Mouse (Mus musculus): Measurements from ENCODE around the gene Hrct1. TPM values are rescaled to one million over a fixed set of nuclear protein-coding genes. Genes with fewer than 3 reads are reported as not detected.

Gene Hrct1
- polyA plus RNA-seq, 1 experiment from 2014 or later: 1.6 TPM

DNA sequence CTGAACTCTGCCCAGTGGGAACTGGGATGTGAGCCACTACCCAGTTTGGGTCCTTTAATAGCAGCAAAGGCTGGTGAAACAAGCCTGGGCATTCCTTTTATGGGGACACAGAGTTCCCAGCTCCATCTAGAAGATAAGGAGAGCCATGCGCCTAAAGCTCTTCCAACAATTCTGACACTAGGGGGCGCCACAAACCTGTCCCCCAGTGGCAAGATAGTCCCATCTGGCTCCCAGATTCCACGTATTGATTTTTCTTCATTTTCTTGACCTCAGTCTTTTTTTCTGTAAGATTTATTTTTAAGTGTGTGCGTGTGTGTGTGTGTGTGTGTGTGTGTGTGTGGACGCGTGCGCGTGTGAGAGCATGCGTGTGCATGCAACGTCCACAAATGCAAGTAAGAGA, 33.5 kb downstream of the Hrct1 start:
- H3K27ac ChIP-seq (ENCODE audit: low read length): no peak overlapping the region
- no peak for ATAC-seq (ENCODE audit: insufficient read depth, low FRiP score)
- H3K4me2 ChIP-seq (ENCODE audit: low read depth, low read length): no peak overlapping the region
- H3K4me1 ChIP-seq (ENCODE audit: control insufficient read depth, insufficient read depth, low read length): no peaks in the 10 kb centered on the region
- H3K4me3 ChIP-seq (replicated peaks; ENCODE audit: low read length): no peak overlapping the region
- 69% methylated on average over 10 of the region's 10 CpGs for WGBS
- no peaks in the 10 kb centered on the region; the same call in 1 of the 2 replicates for H3K9me3 ChIP-seq (replicated peaks; ENCODE audit: control insufficient read depth, low read length)
- no peak overlapping the region for H3K9ac ChIP-seq (ENCODE audit: low read length)
- no peaks in the 10 kb centered on the region for H3K27me3 ChIP-seq (ENCODE audit: control insufficient read depth, insufficient read depth, low read length)
- H3K36me3 ChIP-seq (ENCODE audit: control insufficient read depth, insufficient read depth, low read length): no peaks in the 10 kb centered on the region

DNA sequence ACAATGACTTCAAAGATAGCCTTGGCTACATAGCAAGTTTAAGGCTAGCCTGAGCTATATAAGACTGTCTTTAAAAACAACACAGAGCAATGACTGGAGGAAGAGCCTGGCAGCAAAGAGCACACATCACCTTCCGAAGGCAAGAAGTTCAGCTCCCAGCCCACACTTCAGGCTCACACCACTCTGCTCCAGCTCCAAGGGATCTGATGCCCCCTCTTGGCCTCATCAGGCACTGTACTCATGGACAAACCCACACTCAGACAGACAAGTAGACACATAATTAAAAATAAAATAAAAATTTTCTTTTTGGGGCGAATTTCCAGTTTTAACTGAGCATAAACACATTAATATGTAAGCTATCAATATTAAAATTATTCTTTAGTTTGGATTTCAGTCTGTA, 34.3 kb downstream of the Hrct1 start:
- ATAC-seq (ENCODE audit: insufficient read depth, low FRiP score): no peak
- no peak overlapping the region for H3K27ac ChIP-seq (ENCODE audit: low read length)
- H3K9ac ChIP-seq (ENCODE audit: low read length): no peak overlapping the region
- no peaks in the 10 kb centered on the region for H3K4me1 ChIP-seq (ENCODE audit: control insufficient read depth, insufficient read depth, low read length)
- H3K9me3 ChIP-seq (replicated peaks; ENCODE audit: control insufficient read depth, low read length): no peaks in the 10 kb centered on the region; the same call in 1 of the 2 replicates
- no peak overlapping the region for H3K4me3 ChIP-seq (replicated peaks; ENCODE audit: low read length)
- no peaks in the 10 kb centered on the region for H3K27me3 ChIP-seq (ENCODE audit: control insufficient read depth, insufficient read depth, low read length)
- no peaks in the 10 kb centered on the region for H3K36me3 ChIP-seq (ENCODE audit: control insufficient read depth, insufficient read depth, low read length)
- no peak overlapping the region for H3K4me2 ChIP-seq (ENCODE audit: low read depth, low read length)
- WGBS: 77% methylated on average over 2 of the region's 2 CpGs

DNA sequence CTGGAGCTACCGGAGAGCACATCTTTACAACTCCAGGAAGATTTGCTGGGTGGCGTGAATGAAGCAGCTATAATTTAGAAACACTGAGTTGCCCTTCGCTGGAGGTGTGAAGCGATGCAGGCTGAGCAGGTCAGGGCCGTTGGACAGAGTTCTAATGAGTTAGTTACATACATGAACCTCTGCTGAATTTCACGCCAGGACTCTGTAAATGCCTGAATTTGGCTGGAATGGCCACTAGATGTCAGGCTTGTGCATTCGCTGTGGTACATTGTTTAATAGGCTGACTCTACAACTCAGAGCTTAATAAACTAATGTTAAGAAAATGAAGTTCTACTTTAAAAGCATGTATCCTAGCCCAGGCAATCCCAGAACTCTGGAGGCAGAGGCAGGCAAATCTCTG, 36.4 kb downstream of the Hrct1 start:
- H3K27ac ChIP-seq (ENCODE audit: low read length): no peak overlapping the region
- H3K27me3 ChIP-seq (ENCODE audit: control insufficient read depth, insufficient read depth, low read length): no peaks in the 10 kb centered on the region
- 20% methylated on average over 7 of the region's 7 CpGs for WGBS
- H3K36me3 ChIP-seq (ENCODE audit: control insufficient read depth, insufficient read depth, low read length): no peaks in the 10 kb centered on the region
- no peak overlapping the region for H3K4me2 ChIP-seq (ENCODE audit: low read depth, low read length)
- 0 out of 2 replicates have a peak, but pooled peaks have one; percentile 56 for ATAC-seq (ENCODE audit: insufficient read depth, low FRiP score)
- no peaks in the 10 kb centered on the region; the same call in 1 of the 2 replicates for H3K9me3 ChIP-seq (replicated peaks; ENCODE audit: control insufficient read depth, low read length)
- H3K4me1 ChIP-seq (ENCODE audit: control insufficient read depth, insufficient read depth, low read length): no peaks in the 10 kb centered on the region
- no peak overlapping the region for H3K4me3 ChIP-seq (replicated peaks; ENCODE audit: low read length)
- H3K9ac ChIP-seq (ENCODE audit: low read length): 0 out of 2 replicates have a peak overlapping the region, but pooled peaks have one; percentile 1

DNA sequence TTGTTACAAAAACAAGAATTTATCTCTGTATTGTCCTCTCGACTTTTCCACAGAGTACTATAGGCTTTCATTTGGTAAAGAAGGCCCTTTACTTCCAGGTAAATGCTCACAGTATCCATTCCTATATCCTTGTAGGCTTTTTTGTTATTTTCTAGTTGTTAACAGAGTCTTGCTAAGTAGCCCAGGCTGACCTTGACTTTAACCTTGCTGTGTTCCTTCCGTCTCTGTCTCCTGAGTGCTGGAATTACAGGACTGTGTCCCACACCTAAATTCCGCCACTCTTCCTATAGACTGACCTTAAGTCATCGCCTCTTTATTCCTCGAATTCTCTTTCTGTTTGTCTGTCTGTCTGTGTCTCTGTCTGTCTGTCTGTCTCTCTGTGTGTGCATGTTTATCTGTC, 41.4 kb downstream of the Hrct1 start:
- H3K36me3 ChIP-seq (ENCODE audit: control insufficient read depth, insufficient read depth, low read length): no peaks in the 10 kb centered on the region
- H3K4me2 ChIP-seq (ENCODE audit: low read depth, low read length): no peak overlapping the region
- ATAC-seq (ENCODE audit: insufficient read depth, low FRiP score): no peak
- H3K9ac ChIP-seq (ENCODE audit: low read length): no peak overlapping the region
- 74% methylated on average over 5 of the region's 5 CpGs for WGBS
- H3K27me3 ChIP-seq (ENCODE audit: control insufficient read depth, insufficient read depth, low read length): no peaks in the 10 kb centered on the region
- no peaks in the 10 kb centered on the region for H3K4me1 ChIP-seq (ENCODE audit: control insufficient read depth, insufficient read depth, low read length)
- no peaks in the 10 kb centered on the region; the same call in 1 of the 2 replicates for H3K9me3 ChIP-seq (replicated peaks; ENCODE audit: control insufficient read depth, low read length)
- H3K4me3 ChIP-seq (replicated peaks; ENCODE audit: low read length): no peak overlapping the region
- no peak overlapping the region for H3K27ac ChIP-seq (ENCODE audit: low read length)

DNA sequence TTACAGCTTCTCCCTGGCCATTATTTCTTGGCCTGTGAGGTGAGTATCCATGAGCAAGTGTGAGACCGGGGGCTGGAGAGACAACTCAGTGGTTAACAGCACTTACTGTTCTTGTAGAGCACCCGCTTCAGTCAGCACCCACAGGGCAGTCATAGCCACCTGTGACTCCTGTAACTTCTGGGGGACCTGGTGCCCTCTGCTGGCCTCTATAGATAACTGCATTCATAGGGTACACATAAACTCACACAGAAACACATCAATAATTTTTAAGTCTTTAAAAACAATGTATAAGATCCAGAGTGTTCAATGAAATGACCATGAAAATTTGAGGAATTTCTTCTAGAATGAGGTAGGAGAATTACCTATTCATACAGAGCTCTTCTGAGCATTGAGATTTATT, 42.4 kb downstream of the Hrct1 start:
- WGBS: 89% methylated on average over 2 of the region's 2 CpGs
- no peaks in the 10 kb centered on the region for H3K4me1 ChIP-seq (ENCODE audit: control insufficient read depth, insufficient read depth, low read length)
- no peaks in the 10 kb centered on the region for H3K27me3 ChIP-seq (ENCODE audit: control insufficient read depth, insufficient read depth, low read length)
- ATAC-seq (ENCODE audit: insufficient read depth, low FRiP score): no peak
- H3K27ac ChIP-seq (ENCODE audit: low read length): no peak overlapping the region
- no peaks in the 10 kb centered on the region; the same call in 1 of the 2 replicates for H3K9me3 ChIP-seq (replicated peaks; ENCODE audit: control insufficient read depth, low read length)
- H3K4me3 ChIP-seq (replicated peaks; ENCODE audit: low read length): no peak overlapping the region
- H3K9ac ChIP-seq (ENCODE audit: low read length): no peak overlapping the region
- no peaks in the 10 kb centered on the region for H3K36me3 ChIP-seq (ENCODE audit: control insufficient read depth, insufficient read depth, low read length)
- H3K4me2 ChIP-seq (ENCODE audit: low read depth, low read length): no peak overlapping the region

DNA sequence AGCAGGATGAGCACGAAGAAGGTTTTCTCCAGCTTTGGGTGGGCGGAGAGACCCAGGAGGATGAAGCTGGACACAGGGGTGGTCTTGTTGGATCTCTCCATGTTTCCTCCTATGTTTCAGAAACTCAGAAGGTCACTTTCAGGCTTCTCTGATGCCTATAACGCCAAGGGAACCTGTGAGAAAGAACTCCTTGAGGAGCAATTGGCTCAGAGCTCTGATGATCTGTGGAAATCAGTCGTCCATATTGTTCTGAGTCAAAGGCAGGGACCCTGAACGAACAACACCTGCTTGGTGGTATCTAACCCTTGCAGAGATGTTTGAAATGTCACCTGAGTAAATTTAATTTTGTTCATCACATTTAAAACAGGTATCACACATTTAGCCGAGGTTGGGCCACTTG, 43.9 kb downstream of the Hrct1 start, which contains the start of gene Olfr159:
Olfr159 (minus strand) TSS at position 101 of the 400 bp plus-strand sequence.
- no peaks in the 10 kb centered on the region for H3K4me1 ChIP-seq (ENCODE audit: control insufficient read depth, insufficient read depth, low read length)
- H3K27ac ChIP-seq (ENCODE audit: low read length): no peak within 1 kb of the TSS
- H3K9me3 ChIP-seq (replicated peaks; ENCODE audit: control insufficient read depth, low read length): no peaks in the 10 kb centered on the region
- H3K4me2 ChIP-seq (ENCODE audit: low read depth, low read length): no peak within 1 kb of the TSS
- H3K36me3 ChIP-seq (ENCODE audit: control insufficient read depth, insufficient read depth, low read length): no peaks in the 10 kb centered on the region
- WGBS: 81% methylated on average over 6 of the region's 6 CpGs
- H3K9ac ChIP-seq (ENCODE audit: low read length): no peak within 1 kb of the TSS
- H3K27me3 ChIP-seq (ENCODE audit: control insufficient read depth, insufficient read depth, low read length): no peaks in the 10 kb centered on the region
- no peak for ATAC-seq (ENCODE audit: insufficient read depth, low FRiP score)
- no peak within 1 kb of the TSS for H3K4me3 ChIP-seq (replicated peaks; ENCODE audit: low read length)

DNA sequence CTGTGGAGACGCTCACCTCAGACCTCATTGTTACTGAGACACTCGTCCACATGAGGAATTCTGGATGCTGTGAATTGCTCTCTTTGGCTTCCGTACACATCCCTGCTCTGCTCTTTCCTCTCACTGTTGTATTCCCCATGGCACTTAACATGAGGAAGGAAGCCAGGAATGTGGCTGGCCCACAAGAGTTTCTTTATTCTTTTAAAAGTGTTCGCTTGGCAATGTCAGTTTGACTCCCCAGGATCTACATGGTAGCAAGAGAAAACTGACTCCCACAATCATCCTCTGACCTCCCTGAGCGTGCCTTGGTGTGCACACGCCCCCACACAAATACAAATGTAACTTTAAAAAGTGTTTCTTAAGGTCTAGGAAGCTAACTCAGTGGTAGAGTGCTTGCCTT, 44.6 kb downstream of the Hrct1 start:
- Histone ChIP-seq H3K27ac (ENCODE audit: low read length) (no peak overlapping the region), H3K4me3 (replicated peaks; ENCODE audit: low read length) (no peak overlapping the region), H3K36me3 (ENCODE audit: control insufficient read depth, insufficient read depth, low read length) (no peaks in the 10 kb centered on the region), H3K9ac (ENCODE audit: low read length) (no peak overlapping the region), H3K9me3 (replicated peaks; ENCODE audit: control insufficient read depth, low read length) (no peaks in the 10 kb centered on the region), H3K27me3 (ENCODE audit: control insufficient read depth, insufficient read depth, low read length) (no peaks in the 10 kb centered on the region), H3K4me1 (ENCODE audit: control insufficient read depth, insufficient read depth, low read length) (no peaks in the 10 kb centered on the region), H3K4me2 (ENCODE audit: low read depth, low read length) (no peak overlapping the region)
- 48% methylated on average over 6 of the region's 6 CpGs for WGBS
- no peak for ATAC-seq (ENCODE audit: insufficient read depth, low FRiP score)

DNA sequence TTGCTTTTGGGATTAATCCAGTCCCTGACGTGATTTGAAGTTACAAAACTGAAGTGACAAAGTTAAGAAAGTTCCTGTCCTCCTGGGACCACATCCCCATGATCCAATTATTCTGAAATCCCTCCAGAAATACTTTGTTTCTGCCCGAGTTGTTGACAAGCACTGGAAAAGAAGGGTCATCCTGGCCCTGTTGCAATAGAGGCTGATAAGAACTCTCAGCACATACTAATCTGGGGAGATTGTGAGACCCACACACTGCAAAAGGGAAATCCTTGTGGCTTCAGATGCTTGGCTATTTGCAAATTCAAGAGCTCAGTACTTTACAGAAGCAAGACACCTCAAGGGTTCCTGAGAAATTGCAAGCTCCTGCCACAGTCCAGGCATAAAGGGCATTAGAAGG, 45.3 kb downstream of the Hrct1 start:
- Histone ChIP-seq H3K9me3 (replicated peaks; ENCODE audit: control insufficient read depth, low read length) (no peaks in the 10 kb centered on the region), H3K27me3 (ENCODE audit: control insufficient read depth, insufficient read depth, low read length) (no peaks in the 10 kb centered on the region), H3K9ac (ENCODE audit: low read length) (no peak overlapping the region), H3K4me1 (ENCODE audit: control insufficient read depth, insufficient read depth, low read length) (no peaks in the 10 kb centered on the region), H3K36me3 (ENCODE audit: control insufficient read depth, insufficient read depth, low read length) (no peaks in the 10 kb centered on the region), H3K27ac (ENCODE audit: low read length) (no peak overlapping the region), H3K4me2 (ENCODE audit: low read depth, low read length) (no peak overlapping the region), H3K4me3 (replicated peaks; ENCODE audit: low read length) (no peak overlapping the region)
- 51% methylated on average over 2 of the region's 2 CpGs for WGBS
- no peak for ATAC-seq (ENCODE audit: insufficient read depth, low FRiP score)

Data from stomach, embryonic 16.5 days (tissue).